Mouse (Mus musculus) heart, embryonic 10.5 days (tissue): Measurements from ENCODE around the gene Plpp3. TPM values are rescaled to one million over a fixed set of nuclear protein-coding genes. Genes with fewer than 3 reads are reported as not detected.

ENCODE experiments used
- DNase-seq: peaks from one replicate; pipeline ENCODE4 v3.0.0-alpha.2; 2017; ENCODE audit warnings: low spot score
- H3K27ac ChIP-seq: fragments of 300-500 bp; sonication (generic); 2 replicates; pipeline ENCODE4 v1.5.1; 2016; ENCODE audit warnings: mild to moderate bottlenecking
- H3K27me3 ChIP-seq: fragments of 300-500 bp; sonication (generic); 2 replicates; pipeline ENCODE4 v1.6.1; 2016; ENCODE audit warnings: mild to moderate bottlenecking; ENCODE audit not compliant: poor library complexity, insufficient read depth, severe bottlenecking
- H3K36me3 ChIP-seq: fragments of 300-500 bp; sonication (generic); 2 replicates; pipeline ENCODE4 v1.6.1; 2016; ENCODE audit warnings: mild to moderate bottlenecking, moderate library complexity
- H3K4me1 ChIP-seq: fragments of 300-500 bp; sonication (generic); 2 replicates; pipeline ENCODE4 v1.6.1; 2016; ENCODE audit warnings: mild to moderate bottlenecking
- H3K4me3 ChIP-seq: fragments of 300-500 bp; sonication (generic); 2 replicates; pipeline ENCODE4 v1.5.1; 2016; ENCODE audit warnings: mild to moderate bottlenecking, moderate library complexity
- H3K9me3 ChIP-seq: fragments of 300-500 bp; sonication (generic); 2 replicates; pipeline ENCODE4 v1.6.1; 2016; ENCODE audit warnings: mild to moderate bottlenecking, moderate library complexity
- WGBS: fragments of 180-500 bp; shearing (Covaris S2); methylation state at CpG from one replicate; pipeline ENCODE4 v1.1.7; 2016; 5-methylcytosine and 5-hydroxymethylcytosine counted together
- polyA plus RNA-seq: library from polyadenylated mRNA; unstranded; fragments of >200 nt; fragmentation: Nextera tagmentation; extraction: Ambion mirVana; gene quantifications from 2 replicates; pipeline ENCODE4 v1.2.1, GENCODE M21; 2016

Gene Plpp3
- polyA plus RNA-seq, 1 experiment from 2014 or later = 38.5 TPM

DNA sequence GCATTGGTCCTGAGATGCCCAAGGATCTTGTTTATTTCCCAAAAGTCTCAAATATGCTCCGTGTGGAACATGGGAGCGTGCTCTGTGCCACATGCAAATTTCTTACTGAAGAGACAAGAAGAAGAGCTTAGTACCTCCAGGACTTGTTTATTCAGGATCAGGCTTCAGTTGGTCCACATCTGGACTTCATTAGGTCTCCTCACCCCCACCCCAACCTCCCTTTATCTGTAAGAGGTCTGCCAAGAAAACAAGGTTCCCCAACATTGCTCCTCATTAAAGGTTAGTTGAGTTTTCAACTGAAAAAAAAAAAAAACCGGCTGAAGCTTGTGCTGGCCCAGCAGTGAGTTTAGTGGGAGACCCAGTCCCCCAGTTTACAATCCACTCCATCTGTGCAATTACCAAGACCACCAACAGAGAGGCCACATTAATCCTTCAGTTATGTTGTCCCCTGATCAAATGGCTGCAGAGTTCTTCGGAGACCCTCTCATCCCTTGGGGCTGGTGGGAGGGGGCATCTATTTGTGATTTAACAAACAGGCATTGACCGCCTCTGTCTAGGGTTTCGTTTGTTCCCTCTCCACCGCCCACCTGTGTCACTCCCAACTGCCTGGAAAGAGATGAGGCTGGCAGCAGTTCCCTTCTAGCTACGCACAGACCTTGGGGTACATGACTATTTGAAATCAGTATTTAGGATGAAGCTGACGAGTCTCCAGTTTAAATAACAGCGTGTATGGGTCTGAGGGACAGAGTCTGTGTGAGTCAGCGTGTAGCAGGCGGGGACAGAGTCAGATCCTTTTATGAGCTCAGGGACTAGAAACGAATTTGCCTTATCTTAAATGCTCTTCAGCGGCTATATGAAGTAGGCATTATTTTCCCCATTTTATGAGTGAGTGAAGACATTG lies 43.7 kb downstream of the Plpp3 start:
- H3K4me1 ChIP-seq = peaks cover 22% of the 10 kb centered on the region
- no peak overlapping the region for H3K4me3 ChIP-seq
- DNase-seq = no peak
- no peaks in the 10 kb centered on the region for H3K27me3 ChIP-seq
- no peak overlapping the region for H3K27ac ChIP-seq
- H3K36me3 ChIP-seq = peaks cover 18% of the 10 kb centered on the region
- WGBS = 60% methylated on average over 14 of the region's 14 CpGs
- H3K9me3 ChIP-seq = no peaks in the 10 kb centered on the region

DNA sequence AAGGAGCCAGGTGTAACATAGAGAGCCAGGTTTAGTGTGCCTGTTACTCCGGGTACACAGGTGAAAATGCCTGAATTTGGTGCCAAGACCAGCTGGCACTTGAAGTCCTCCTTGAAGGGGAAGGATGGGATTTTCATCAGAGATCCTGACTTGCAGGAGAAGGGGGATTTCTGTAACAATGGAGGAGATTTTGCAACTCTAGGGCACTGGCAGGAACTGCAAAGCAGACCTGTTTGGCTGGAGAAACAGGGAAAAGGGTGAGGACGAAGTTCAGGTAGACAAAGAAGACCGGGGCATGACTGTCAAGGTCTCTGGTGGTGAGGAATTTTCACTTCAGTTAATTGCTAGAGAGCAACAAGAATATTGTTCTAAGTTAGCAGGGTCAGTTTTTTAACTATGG lies 45.3 kb downstream of the Plpp3 start:
- H3K4me1 ChIP-seq = peaks cover 34% of the 10 kb centered on the region

DNA sequence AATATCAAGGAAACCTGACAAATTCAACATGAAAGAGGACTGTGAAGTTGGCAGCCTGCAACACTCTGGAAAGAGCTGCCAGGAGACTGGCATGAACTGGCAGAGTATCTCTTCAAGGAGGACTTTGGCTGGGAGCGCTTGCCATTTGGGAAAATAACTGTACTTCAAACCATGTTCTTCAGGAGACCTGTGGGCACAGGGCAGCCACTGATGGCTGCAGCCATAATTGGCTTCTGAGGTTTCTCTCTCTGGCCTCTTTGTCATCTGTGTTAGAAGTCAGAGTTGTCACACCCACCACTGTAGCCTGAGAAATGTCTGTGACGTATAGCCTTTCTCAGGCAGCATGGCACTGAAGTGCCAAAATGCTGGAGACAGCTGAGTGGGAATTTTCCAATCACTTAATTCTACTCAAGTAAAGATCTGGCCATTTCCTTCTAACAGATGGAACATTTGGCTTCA lies 46.2 kb downstream of the Plpp3 start:
- Histone ChIP-seq H3K27me3 (no peaks in the 10 kb centered on the region), H3K4me3 (no peak overlapping the region), H3K9me3 (no peaks in the 10 kb centered on the region), H3K4me1 (peaks cover 34% of the 10 kb centered on the region), H3K36me3 (peaks cover 9% of the 10 kb centered on the region; the same call in 1 of the 2 replicates), H3K27ac (no peak overlapping the region; the same call in 1 of the 2 replicates)
- no peak for DNase-seq
- 71% methylated on average over 2 of the region's 2 CpGs for WGBS

More for the DNA sequence above, 45.3 kb downstream of the Plpp3 start:
- no peak overlapping the region for H3K4me3 ChIP-seq
- 0 out of 2 replicates have a peak overlapping the region, but pooled peaks have one; percentile 2 for H3K27ac ChIP-seq
- H3K27me3 ChIP-seq = no peaks in the 10 kb centered on the region
- peaks cover 10% of the 10 kb centered on the region; the same call in 1 of the 2 replicates for H3K36me3 ChIP-seq
- H3K9me3 ChIP-seq = no peaks in the 10 kb centered on the region
- no peak for DNase-seq
- 86% methylated on average over 3 of the region's 3 CpGs for WGBS

DNA sequence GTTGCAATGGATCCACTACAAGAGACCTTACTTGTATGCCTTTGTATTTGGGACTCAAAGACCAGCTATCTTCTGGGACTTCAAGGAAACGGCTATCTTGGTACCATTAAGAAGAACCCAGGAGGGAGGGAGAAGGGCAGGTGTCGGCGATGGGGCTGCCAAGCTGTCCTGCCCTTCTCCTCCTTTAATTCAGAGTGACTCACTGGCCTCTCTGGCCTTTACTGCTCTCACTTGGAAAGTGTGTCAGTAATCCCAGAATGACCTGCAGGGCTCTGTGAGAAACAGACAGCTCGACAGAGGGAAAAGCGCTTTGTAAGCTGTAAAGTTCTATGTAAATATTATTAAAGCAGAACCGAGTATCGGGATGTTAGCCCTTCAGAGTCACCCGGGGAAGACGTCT lies 46.9 kb downstream of the Plpp3 start:
- WGBS = 66% methylated on average over 9 of the region's 9 CpGs
- H3K9me3 ChIP-seq = no peaks in the 10 kb centered on the region
- H3K4me1 ChIP-seq = peaks cover 34% of the 10 kb centered on the region
- peaks cover 8% of the 10 kb centered on the region for H3K36me3 ChIP-seq
- DNase-seq = no peak
- H3K27ac ChIP-seq = no peak overlapping the region
- no peaks in the 10 kb centered on the region for H3K27me3 ChIP-seq
- H3K4me3 ChIP-seq = no peak overlapping the region

DNA sequence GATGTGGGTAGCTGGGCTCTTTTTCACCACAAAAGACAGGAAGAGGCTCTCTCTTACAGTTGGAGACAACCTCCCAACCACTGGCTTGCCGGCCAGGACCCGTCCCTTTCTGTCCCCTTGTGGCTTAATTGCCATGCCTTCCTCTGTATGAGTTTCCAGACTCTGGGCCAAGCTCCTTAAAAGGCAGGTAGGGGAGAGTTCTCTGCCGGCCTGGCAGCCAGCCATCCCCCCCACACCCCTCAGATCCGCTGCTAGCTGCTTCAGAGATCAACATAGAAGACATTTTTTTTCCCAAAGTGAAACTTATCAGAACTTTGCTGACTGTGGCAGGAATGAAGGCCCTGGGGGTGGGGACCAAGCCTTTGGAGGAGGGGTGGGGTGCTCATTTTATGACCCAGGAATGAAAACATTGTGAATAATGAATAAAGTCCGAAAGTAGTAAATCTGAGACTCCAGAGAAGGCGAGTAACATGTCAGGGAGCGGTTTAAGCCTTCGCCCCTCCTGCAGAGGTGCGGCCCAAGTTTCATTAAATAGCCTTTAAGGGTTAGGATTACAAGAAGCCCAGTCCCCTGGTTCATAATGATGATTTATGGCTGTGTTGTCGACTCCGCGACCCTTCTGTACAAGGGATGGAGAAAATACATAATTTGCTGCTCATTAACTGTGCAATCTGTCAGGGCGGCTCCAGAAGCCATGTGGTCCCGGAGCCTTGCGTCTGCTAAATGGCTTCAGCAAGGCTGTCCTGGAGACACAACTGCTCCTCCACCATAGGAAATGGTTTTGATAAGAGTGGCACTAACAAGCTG lies 48.1 kb downstream of the Plpp3 start:
- H3K4me3 ChIP-seq = no peak overlapping the region
- H3K36me3 ChIP-seq = peaks cover 15% of the 10 kb centered on the region
- peaks cover 34% of the 10 kb centered on the region for H3K4me1 ChIP-seq
- H3K27ac ChIP-seq = peak overlapping the region; percentile 69
- no peaks in the 10 kb centered on the region for H3K9me3 ChIP-seq
- H3K27me3 ChIP-seq = no peaks in the 10 kb centered on the region
- WGBS = 57% methylated on average over 15 of the region's 15 CpGs
- DNase-seq = no peak

DNA sequence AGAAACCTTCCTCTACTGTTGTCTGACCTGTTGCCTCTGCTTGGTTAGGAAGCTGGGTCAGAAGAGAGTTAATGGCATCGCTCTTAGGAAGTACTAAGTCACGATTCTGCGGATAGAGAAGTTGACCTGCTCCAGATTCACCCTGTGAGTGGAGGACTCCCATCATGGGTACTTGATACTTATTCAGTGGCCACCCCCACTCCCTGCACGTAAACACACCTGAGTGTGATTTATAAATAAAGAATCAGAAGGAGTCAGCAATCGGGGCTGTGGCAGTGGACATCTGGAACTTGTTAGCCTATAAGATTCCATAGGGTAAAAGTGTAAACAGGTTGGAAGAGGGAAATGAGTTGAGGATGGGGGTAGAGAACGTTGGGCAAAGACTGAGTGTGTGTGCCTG lies 49.0 kb downstream of the Plpp3 start:
- H3K27ac ChIP-seq = peak overlapping the region; percentile 69
- H3K9me3 ChIP-seq = no peaks in the 10 kb centered on the region
- H3K4me3 ChIP-seq = no peak overlapping the region
- peaks cover 34% of the 10 kb centered on the region for H3K4me1 ChIP-seq
- peaks cover 18% of the 10 kb centered on the region for H3K36me3 ChIP-seq
- H3K27me3 ChIP-seq = no peaks in the 10 kb centered on the region
- WGBS = 69% methylated on average over 6 of the region's 6 CpGs
- no peak for DNase-seq

DNA sequence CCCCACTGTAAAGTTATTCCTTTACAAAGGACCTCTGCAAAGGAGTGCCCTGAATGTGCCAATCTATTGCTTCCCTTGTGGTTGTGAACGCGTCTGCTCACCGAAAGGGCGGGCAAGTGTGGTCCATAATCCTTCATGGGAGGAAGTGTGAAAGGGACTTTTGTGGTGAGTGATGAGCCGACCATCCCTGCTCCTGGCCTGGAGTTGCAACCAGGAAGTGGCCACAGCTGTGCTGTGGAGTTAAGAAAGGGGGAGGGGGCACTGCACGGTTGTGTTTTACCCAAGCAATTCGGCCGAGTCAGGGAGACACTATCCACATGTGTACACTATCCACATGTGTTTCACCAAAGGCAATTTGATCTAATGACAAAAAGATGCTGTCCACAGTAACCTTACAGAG lies 49.8 kb downstream of the Plpp3 start:
- peaks cover 34% of the 10 kb centered on the region for H3K4me1 ChIP-seq
- no peak for DNase-seq
- H3K4me3 ChIP-seq = no peak overlapping the region
- WGBS = 40% methylated on average over 8 of the region's 8 CpGs
- peaks cover 27% of the 10 kb centered on the region for H3K36me3 ChIP-seq
- H3K9me3 ChIP-seq = no peaks in the 10 kb centered on the region
- no peaks in the 10 kb centered on the region for H3K27me3 ChIP-seq
- peak overlapping the region; percentile 39 for H3K27ac ChIP-seq

DNA sequence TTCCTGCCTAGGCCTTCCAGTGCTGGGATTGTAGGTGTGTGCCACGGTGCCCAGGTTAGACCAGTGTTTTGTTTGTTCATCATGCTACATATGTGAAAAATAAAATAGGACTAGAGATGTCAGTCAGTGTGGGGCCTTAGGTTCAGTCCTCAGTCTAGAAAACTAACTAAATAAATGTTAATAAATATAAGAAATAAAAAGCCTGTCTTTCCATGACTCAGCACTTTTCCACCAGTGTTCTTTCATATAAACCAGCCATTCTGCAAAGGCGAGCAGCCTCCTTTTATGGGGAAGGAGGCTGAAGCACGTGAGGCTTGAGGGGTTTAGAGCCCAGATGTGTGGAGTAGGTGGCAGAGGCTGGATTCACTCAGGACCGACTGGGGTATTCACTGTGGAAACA lies 50.5 kb downstream of the Plpp3 start:
- Histone ChIP-seq H3K4me3 (no peak overlapping the region), H3K4me1 (peaks cover 34% of the 10 kb centered on the region), H3K27me3 (no peaks in the 10 kb centered on the region), H3K9me3 (no peaks in the 10 kb centered on the region), H3K36me3 (peaks cover 29% of the 10 kb centered on the region), H3K27ac (no peak overlapping the region)
- 89% methylated on average over 4 of the region's 4 CpGs for WGBS
- DNase-seq = no peak

DNA sequence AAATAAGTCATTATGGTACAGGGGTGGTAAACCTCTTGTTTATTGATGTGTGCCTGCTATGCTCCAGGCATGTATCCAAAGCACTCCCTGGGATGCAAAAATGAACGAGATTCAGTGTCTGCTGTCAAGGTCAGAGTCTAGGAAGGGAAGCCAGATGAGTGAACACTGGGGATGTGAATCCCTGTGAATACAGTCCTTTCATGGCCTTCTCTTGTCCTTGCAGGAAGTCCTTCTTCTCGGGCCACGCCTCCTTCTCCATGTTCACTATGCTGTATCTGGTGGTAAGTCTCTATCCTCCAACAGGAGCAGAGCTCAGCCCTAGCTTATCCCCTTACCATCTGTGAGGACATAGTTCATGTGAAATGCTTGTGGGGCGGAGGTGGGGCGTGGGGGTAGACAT lies 51.8 kb downstream of the Plpp3 start:
- Histone ChIP-seq H3K36me3 (peaks cover 34% of the 10 kb centered on the region), H3K4me1 (peaks cover 28% of the 10 kb centered on the region), H3K4me3 (no peak overlapping the region), H3K9me3 (no peaks in the 10 kb centered on the region), H3K27ac (no peak overlapping the region), H3K27me3 (no peaks in the 10 kb centered on the region)
- DNase-seq = no peak
- WGBS = 84% methylated on average over 5 of the region's 5 CpGs

DNA sequence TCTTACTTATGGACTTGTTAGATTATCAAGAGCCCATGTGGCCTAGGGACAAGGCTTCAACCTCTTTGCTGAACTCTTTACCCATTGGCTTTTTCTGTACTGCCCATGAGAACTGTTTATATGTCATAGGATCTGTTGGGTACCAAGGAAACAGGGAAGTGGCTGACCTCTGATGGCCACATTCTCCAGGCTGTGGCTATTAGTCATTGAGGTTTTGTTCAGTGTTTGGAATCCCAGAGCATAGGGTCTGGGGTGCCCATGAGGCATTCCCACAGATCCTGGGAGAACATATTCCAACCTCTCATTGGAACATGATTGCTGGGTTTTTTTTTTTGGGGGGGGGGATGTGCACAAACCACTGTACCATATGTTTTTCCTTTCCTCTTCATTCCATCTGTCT lies 56.2 kb downstream of the Plpp3 start:
- no peak overlapping the region for H3K27ac ChIP-seq
- H3K4me1 ChIP-seq = 0 out of 2 replicates have a peak, but pooled peaks cover 5% of the 10 kb centered on the region
- no peaks in the 10 kb centered on the region for H3K27me3 ChIP-seq
- no peak for DNase-seq
- peaks cover 37% of the 10 kb centered on the region for H3K36me3 ChIP-seq
- H3K4me3 ChIP-seq = no peak overlapping the region
- no peaks in the 10 kb centered on the region for H3K9me3 ChIP-seq

DNA sequence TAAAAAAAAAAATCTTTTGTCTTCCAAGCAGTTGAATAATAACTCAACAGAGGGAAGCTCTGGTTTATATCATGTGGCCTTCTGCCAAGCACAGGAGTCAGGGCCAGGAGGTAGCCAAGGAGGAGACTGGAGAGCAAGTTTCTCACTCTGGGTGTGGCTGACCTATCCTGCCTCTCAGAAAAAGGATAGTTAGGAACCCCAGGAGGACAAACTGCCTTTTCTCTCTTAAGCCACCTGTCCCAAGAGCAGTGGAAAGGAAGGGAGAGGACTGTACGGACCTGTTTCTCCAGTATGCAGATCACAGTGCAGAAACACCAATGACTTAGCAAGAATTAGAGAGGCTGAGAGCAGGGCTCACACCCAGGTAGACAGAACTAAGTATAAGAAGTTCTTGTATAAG lies 57.3 kb downstream of the Plpp3 start:
- Histone ChIP-seq H3K9me3 (no peaks in the 10 kb centered on the region), H3K4me1 (0 out of 2 replicates have a peak, but pooled peaks cover 5% of the 10 kb centered on the region), H3K4me3 (no peak overlapping the region), H3K36me3 (peaks cover 33% of the 10 kb centered on the region), H3K27ac (no peak overlapping the region; the same call in 1 of the 2 replicates), H3K27me3 (no peaks in the 10 kb centered on the region)
- WGBS = 85% methylated on average over 1 of the region's 1 CpGs
- DNase-seq = no peak

DNA sequence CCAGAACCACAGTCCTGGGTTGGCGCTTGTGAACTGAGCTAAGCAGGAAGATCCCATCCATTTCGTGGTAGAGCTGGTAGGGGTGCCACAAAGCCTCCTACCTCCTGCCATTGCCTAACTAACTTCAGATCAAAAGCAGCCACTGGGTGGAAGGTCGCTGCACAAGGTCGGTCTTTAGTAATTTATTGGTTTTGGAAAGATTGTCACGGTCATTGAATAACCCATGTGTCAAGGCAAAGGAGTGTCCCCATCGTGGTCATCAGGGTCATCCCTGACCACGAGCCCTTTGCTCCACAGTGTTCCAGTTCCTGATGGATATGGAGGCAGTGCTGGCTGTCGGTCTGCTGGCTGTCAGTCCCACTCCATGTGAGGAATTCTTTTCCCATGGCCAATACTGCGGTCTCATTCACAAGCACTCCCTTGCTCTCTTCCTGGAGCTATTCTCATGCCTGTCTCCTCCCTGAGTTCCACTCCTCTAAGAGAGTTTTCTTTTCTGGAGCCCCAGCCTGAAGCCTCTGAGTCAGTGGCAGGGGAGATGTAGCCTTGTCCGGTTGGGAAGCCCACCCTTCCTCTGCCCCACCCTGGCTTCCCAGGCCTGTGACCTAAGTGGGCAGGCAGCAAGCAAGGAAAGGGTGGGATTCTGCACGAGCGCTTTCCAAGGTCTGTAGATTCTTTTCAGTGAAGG lies 58.7 kb downstream of the Plpp3 start:
- H3K27ac ChIP-seq = 0 out of 2 replicates have a peak overlapping the region, but pooled peaks have one; percentile 29
- no peaks in the 10 kb centered on the region for H3K9me3 ChIP-seq
- H3K27me3 ChIP-seq = no peaks in the 10 kb centered on the region
- 0 out of 2 replicates have a peak, but pooled peaks cover 5% of the 10 kb centered on the region for H3K4me1 ChIP-seq
- no peak for DNase-seq
- H3K4me3 ChIP-seq = no peak overlapping the region
- H3K36me3 ChIP-seq = peaks cover 41% of the 10 kb centered on the region
- WGBS = 73% methylated on average over 12 of the region's 12 CpGs
